Mouse (Mus musculus) limb, embryonic 11.5 days (tissue): Measurements from ENCODE around the gene A630001G21Rik. TPM values are rescaled to one million over a fixed set of nuclear protein-coding genes. Genes with fewer than 3 reads are reported as not detected.

ENCODE experiments used
- ATAC-seq: fragments of 200-750 bp; cut with Nextera tagmentation; 2 replicates; pipeline ENCODE4 v1.8.0; 2017; ENCODE audit warnings: low read depth; ENCODE audit not compliant: insufficient number of reproducible peaks, low FRiP score, low TSS enrichment
- DNase-seq: peaks from one replicate; pipeline ENCODE4 v3.0.0-alpha.2; 2015; ENCODE audit warnings: low spot score
- H3K27ac ChIP-seq: fragments of 300-500 bp; sonication (generic); replicated peaks from 2 replicates; pipeline ENCODE4 v1.5.1; 2014; ENCODE audit warnings: low read depth, mild to moderate bottlenecking, low read length
- H3K27me3 ChIP-seq: fragments of 300-500 bp; sonication (generic); 2 replicates; pipeline ENCODE4 v1.6.1; 2014; ENCODE audit warnings: mild to moderate bottlenecking, low read length, mixed read lengths; ENCODE audit not compliant: control insufficient read depth, insufficient read depth
- H3K36me3 ChIP-seq: fragments of 300-500 bp; sonication (generic); 2 replicates; pipeline ENCODE4 v1.6.1; 2014; ENCODE audit warnings: mild to moderate bottlenecking, low read length, moderate library complexity, mixed read lengths; ENCODE audit not compliant: control insufficient read depth, insufficient read depth
- H3K4me1 ChIP-seq: fragments of 300-500 bp; sonication (generic); 2 replicates; pipeline ENCODE4 v1.6.1; 2014; ENCODE audit warnings: low read length, mixed read lengths; ENCODE audit not compliant: control insufficient read depth, insufficient read depth
- H3K4me2 ChIP-seq: fragments of 300-500 bp; sonication (generic); 2 replicates; pipeline ENCODE4 v1.6.1; 2014; ENCODE audit warnings: low read depth, mild to moderate bottlenecking, moderate library complexity; ENCODE audit not compliant: severe bottlenecking
- H3K4me3 ChIP-seq: fragments of 300-500 bp; sonication (generic); 2 replicates; pipeline ENCODE4 v1.5.1; 2014; ENCODE audit warnings: low read depth, low read length
- H3K9ac ChIP-seq: fragments of 300-500 bp; sonication (generic); 2 replicates; pipeline ENCODE4 v1.6.1; 2014; ENCODE audit warnings: mild to moderate bottlenecking, low read length
- H3K9me3 ChIP-seq: fragments of 300-500 bp; sonication (generic); 2 replicates; pipeline ENCODE4 v1.6.1; 2016; ENCODE audit warnings: low read length; ENCODE audit not compliant: control insufficient read depth
- WGBS: fragments of 180-500 bp; shearing (Covaris S2); extraction: QIAGEN DNeasy Blood & Tissue Kit; methylation state at CpG from one replicate; pipeline ENCODE4 v1.1.7; 2014; 5-methylcytosine and 5-hydroxymethylcytosine counted together
- polyA plus RNA-seq: library from polyadenylated mRNA; unstranded; fragments of >200 nt; fragmentation: Nextera tagmentation; extraction: Ambion mirVana; gene quantifications from 2 replicates; pipeline ENCODE4 v1.2.1, GENCODE M21; 2014

The A630001G21Rik gene
- polyA plus RNA-seq, 1 experiment from 2014 or later: 0.64 TPM

- H3K36me3 ChIP-seq: no peaks in the 10 kb centered on the region
- no peaks in the 10 kb centered on the region for H3K4me1 ChIP-seq
- no peak overlapping the region for H3K4me3 ChIP-seq
- DNase-seq (no peak), ATAC-seq (no peak)
- H3K4me2 ChIP-seq: no peak overlapping the region
- H3K9me3 ChIP-seq: no peaks in the 10 kb centered on the region
- no peak overlapping the region for H3K9ac ChIP-seq
- no peaks in the 10 kb centered on the region for H3K27me3 ChIP-seq
- WGBS: 87% methylated on average over 4 of the region's 4 CpGs
- no peak overlapping the region for H3K27ac ChIP-seq
These were observed 30.8 kb upstream of the A630001G21Rik start for GRCm38 (mm10) chr1:85809256-85809655.

- H3K27ac ChIP-seq: no peak overlapping the region
- H3K4me3 ChIP-seq: no peak overlapping the region
- no peaks in the 10 kb centered on the region for H3K4me1 ChIP-seq
- DNase-seq: no peak
- ATAC-seq: no peak
- WGBS: 92% methylated on average over 8 of the region's 8 CpGs
- no peaks in the 10 kb centered on the region for H3K27me3 ChIP-seq
- no peaks in the 10 kb centered on the region for H3K9me3 ChIP-seq
- no peak overlapping the region for H3K9ac ChIP-seq
- H3K4me2 ChIP-seq: no peak overlapping the region
- H3K36me3 ChIP-seq: no peaks in the 10 kb centered on the region
These were observed 26.1 kb upstream of the A630001G21Rik start for GRCm38 (mm10) chr1:85804551-85804950.

DNA sequence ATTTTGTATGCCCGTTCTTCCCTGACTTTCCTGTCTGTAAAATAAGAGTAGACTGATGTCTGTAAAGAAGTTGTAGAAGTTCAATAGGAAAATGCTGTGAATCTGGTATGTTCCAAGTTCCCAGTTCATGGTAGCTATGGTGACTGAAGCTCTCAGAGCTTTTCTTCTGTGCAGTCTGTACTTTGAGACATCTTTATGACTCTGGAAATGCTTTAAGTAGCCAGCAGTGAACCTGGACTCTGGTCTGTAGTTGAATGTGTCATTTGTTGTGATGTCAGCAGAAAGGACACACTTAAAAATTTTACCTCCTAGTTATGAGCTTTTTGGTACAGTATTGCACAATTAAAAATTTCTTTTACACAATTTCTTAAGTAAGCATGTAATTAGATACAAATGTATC, 24.1 kb upstream of the A630001G21Rik start:
- Histone ChIP-seq H3K4me3 (no peak overlapping the region), H3K9me3 (no peaks in the 10 kb centered on the region), H3K4me2 (no peak overlapping the region), H3K36me3 (no peaks in the 10 kb centered on the region), H3K27ac (no peak overlapping the region), H3K27me3 (no peaks in the 10 kb centered on the region), H3K4me1 (no peaks in the 10 kb centered on the region), H3K9ac (no peak overlapping the region)
- ATAC-seq (no peak), DNase-seq (no peak)
- 90% methylated on average over 1 of the region's 1 CpGs for WGBS

DNA sequence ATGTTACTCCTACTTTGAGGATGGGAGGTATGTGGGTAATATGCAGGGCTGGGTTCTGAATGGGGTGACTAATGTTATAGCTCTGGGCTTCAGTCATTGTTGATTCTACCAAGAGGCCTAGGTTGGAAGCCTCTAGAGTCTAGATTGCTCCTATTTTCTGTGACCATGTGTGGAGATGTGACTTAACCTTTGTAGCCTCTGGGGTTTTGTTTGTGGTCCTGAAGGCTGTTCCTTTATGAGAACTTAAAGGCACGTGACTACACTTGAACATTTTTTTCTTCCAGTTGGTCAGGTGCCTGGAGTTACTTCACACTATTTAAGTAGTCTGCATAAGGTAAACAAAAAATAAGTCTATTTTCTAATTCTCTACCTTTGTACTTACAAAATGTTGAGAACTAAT, 21.3 kb upstream of the A630001G21Rik start:
- no peak for ATAC-seq
- no peak overlapping the region for H3K27ac ChIP-seq
- H3K4me3 ChIP-seq: no peak overlapping the region
- whole genome bisulfite sequencing: 79% methylated on average over 1 of the region's 1 CpGs
- no peaks in the 10 kb centered on the region for H3K27me3 ChIP-seq
- no peaks in the 10 kb centered on the region for H3K9me3 ChIP-seq
- H3K36me3 ChIP-seq: 0 out of 2 replicates have a peak, but pooled peaks cover 2% of the 10 kb centered on the region
- no peak overlapping the region for H3K9ac ChIP-seq
- no peaks in the 10 kb centered on the region for H3K4me1 ChIP-seq
- DNase-seq: no peak
- no peak overlapping the region for H3K4me2 ChIP-seq

DNA sequence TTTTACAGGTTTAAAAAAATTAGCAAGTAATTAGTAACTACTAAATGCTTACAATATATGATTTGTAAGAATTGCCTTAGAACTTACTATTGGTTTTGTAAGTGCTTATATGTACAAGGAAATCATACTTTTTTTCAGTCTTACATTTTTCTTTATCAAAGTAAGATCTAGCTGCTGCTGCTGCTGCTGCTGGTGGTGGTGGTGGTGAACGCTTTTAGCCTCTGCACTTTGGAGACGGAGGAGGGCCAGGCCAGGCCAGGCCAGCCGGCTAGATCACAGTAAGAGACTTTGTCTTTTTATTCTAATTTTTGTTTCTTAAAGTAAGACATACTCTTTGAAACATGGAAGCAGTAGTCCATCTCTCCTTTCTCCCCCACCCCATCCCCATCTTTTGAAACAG, 16.8 kb upstream of the A630001G21Rik start:
- no peak overlapping the region for H3K4me3 ChIP-seq
- DNase-seq: no peak

GRCm38 (mm10) chr1:85794106-85794771, 15.8 kb upstream of the A630001G21Rik start:
- Histone ChIP-seq H3K4me3 (peak overlapping the region; percentile 94), H3K27me3 (no peaks in the 10 kb centered on the region), H3K36me3 (0 out of 2 replicates have a peak, but pooled peaks cover 2% of the 10 kb centered on the region), H3K4me2 (peak overlapping the region; percentile 63), H3K27ac (no peak overlapping the region), H3K9ac (peak overlapping the region; percentile 96), H3K4me1 (no peaks in the 10 kb centered on the region), H3K9me3 (no peaks in the 10 kb centered on the region)
- WGBS: under 1% methylated on average over 38 of the region's 38 CpGs
- ATAC-seq (no peak), DNase-seq (peak; percentile 64)

More for the DNA sequence above, 16.8 kb upstream of the A630001G21Rik start:
- Histone ChIP-seq H3K9ac (no peak overlapping the region), H3K27ac (no peak overlapping the region), H3K4me1 (no peaks in the 10 kb centered on the region), H3K9me3 (no peaks in the 10 kb centered on the region), H3K27me3 (no peaks in the 10 kb centered on the region), H3K4me2 (no peak overlapping the region), H3K36me3 (0 out of 2 replicates have a peak, but pooled peaks cover 2% of the 10 kb centered on the region)
- ATAC-seq: no peak
- 67% methylated on average over 3 of the region's 3 CpGs for WGBS

DNA sequence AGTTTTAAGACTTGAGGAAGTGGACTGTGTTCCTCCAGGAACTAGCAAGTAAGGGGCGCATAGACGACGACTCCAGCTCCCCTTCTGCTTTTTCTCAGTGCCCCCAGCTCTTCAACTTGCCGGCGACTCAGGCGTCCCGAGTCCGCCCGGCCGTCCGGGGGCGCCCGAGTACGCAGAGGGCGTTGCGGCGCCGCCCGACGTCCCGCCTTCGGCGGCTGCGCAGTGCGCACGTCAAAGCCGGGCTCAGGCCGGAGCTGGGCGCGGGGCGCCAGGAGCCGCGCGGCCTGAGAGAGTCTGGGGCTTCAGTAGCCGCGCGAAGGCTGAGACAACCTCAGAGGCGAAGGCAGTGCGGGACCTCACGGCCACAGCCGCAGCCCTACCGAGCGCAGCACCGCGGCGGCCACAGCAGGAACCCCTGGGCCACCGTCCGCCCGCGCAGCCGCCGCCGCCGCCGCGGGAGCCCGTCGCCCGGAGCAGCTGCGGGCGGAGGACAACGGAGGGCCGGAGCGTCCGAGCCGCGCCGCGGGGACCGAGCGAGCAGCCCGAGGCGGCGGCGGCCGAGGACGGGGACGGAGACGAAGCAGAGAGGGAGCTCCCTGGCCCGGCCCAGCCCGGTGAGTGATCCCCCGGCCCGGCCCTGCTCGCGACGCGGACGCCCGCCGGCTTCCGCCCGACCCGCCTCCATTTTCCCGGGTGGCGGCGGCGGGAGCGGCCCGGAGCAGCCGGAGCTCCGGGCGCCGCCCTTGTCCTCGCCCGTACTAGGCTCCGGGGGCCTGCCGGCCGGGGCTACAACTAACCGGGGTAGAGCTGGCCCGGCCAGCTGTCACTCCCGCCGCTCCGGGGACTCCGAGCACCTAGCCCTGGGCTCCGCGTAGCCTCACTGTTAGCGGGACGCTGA, 15.0 kb upstream of the A630001G21Rik start, which contains the start of gene Cab39:
TSS of gene Cab39 (plus strand) at position 234 of the 898 bp plus-strand sequence.
- H3K27ac ChIP-seq: peak within 1 kb of the TSS; percentile 92

DNA sequence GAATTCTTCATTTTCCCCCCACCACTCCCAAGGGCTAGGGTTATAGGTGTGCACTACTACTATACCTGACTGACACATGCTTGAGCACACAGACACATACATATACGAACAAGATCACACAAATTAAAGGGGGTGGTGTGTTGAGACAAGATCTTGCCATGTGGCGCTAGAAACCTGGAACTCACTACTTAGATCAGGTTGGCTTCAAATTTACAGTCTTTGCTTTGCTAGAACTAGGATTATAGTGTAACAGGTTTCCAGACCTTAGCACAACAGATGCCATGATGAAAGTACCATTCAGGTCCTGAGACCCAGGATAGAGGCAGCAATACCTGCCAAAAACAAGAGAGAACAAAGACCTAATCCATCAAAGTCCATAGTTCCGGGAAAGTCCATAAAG, 13.0 kb upstream of the A630001G21Rik start:
- H3K4me3 ChIP-seq: no peak overlapping the region
- no peaks in the 10 kb centered on the region for H3K9me3 ChIP-seq
- H3K36me3 ChIP-seq: no peaks in the 10 kb centered on the region
- no peaks in the 10 kb centered on the region for H3K4me1 ChIP-seq
- H3K4me2 ChIP-seq: no peak overlapping the region
- no peak overlapping the region for H3K27ac ChIP-seq
- DNase-seq (no peak), ATAC-seq (no peak)
- WGBS: 88% methylated on average over 3 of the region's 3 CpGs
- no peaks in the 10 kb centered on the region for H3K27me3 ChIP-seq
- no peak overlapping the region for H3K9ac ChIP-seq

More for the DNA sequence above, 15.0 kb upstream of the A630001G21Rik start, which contains the start of gene Cab39:
- H3K4me3 ChIP-seq: peak within 1 kb of the TSS; percentile 94
- H3K4me2 ChIP-seq: peak within 1 kb of the TSS; percentile 63
- H3K36me3 ChIP-seq: 0 out of 2 replicates have a peak, but pooled peaks cover 2% of the 10 kb centered on the region
- H3K9ac ChIP-seq: peak within 1 kb of the TSS; percentile 96
- no peaks in the 10 kb centered on the region for H3K4me1 ChIP-seq
- ATAC-seq (peak; percentile 93), DNase-seq (peak; percentile 85)
- H3K27me3 ChIP-seq: no peaks in the 10 kb centered on the region
- H3K9me3 ChIP-seq: no peaks in the 10 kb centered on the region
- under 1% methylated on average over 107 of the region's 118 CpGs for WGBS
